Mouse (Mus musculus) CD4-positive helper T cell, adult 2 months (primary cell): Measurements from ENCODE around the gene Atxn1.
A peak's percentile ranks its signal among the peaks of the same experiment; 100 is the strongest.

Experiments used
- DNase-seq: peaks from one replicate; pipeline ENCODE4 v3.0.0-alpha.2; 2012; ENCODE audit warnings: low read depth, missing footprints, low spot score

Atxn1 gene

GRCm38 (mm10) chr13:45633918-45634317, 330.9 kb downstream of the Atxn1 start:
- no peak for DNase-seq

DNA sequence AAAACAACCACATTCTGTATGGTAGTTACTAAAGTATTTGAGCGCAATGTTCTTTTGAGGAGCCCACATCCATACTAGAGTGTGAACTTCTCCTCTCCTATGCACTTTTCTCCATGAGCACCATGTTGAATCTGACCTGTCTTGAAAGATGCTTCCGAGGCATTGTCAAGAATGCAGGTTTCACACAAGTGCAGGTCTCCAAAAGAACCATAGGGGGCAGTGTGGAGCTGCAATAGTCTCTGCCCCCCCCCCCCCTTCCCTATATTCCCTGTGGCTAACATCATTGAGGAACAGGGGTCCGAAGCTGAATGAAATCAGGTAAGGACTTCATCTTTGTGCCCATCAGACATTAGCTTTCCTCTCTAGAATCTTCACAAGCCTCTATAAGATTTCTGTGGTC, 332.7 kb downstream of the Atxn1 start:
- DNase-seq, result no peak

- DNase-seq, result no peak
Measured at GRCm38 (mm10) chr13:45630518-45631290, 334.1 kb downstream of the Atxn1 start.

DNA sequence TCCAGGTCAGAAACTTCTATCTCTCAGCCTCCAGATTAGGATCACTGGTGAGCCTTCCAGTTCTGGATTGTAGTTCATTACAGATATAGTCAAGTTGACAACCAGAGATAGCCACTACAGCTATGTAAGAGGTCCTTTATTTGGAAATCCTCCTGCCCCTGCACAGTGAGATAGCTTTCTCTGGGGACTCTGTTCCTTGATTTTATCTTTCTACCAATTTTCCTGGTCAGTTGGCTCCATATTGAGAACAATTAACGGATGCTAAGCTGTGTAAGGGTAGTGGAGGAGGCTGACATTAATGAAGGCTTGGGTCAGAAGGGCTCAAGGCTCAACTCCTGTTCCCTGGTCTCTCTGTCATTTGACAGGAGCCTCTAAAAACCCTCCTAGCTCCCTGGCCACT, 335.1 kb downstream of the Atxn1 start:
- DNase-seq, result no peak

DNA sequence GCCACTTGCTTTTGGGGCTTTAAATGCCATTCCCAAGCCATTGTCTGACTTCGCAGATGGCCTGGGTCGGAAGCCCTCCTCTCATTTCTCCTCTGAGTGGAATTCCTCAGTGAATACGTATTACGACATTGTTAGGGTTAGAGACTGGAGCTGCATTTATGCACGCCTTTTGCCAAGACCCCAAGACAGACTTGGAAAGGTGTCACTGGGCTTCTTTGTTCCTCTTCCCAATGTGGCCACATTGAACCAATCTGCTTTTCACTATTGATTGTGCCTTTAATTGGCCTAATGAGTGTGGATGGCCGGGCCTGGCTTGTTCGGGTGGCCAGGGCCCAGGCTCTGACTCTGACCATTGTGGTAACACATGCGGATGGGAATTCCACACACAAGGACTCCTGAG, 336.5 kb downstream of the Atxn1 start:
- DNase-seq, result no peak

- DNase-seq, result no peak
Measured at GRCm38 (mm10) chr13:45627206-45627751, 337.5 kb downstream of the Atxn1 start.

GRCm38 (mm10) chr13:45625740-45626139, 339.1 kb downstream of the Atxn1 start:
- DNase-seq, result no peak

GRCm38 (mm10) chr13:45623846-45624245, 341.0 kb downstream of the Atxn1 start:
- DNase-seq, result peak; percentile 81

- no peak for DNase-seq
Measured at GRCm38 (mm10) chr13:45622871-45623546, 341.8 kb downstream of the Atxn1 start.

DNA sequence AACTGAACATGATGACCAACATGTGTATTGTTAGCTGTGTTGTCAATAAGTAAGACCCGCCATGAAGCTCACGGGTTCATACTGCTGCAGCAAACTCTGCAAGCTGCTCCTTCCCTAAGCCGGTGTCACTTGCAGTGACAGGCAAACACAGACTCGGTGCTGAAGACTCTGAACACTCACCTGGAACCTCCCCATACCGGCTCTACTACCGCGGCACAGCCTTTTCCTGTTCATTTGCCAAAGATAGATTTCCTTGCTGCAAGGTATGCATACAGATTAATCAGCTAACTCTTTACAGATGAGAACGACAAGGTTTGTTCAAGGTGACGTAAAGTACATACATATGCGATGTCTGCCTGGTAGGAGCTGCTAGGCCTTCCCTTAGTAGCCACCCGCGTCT, 344.1 kb downstream of the Atxn1 start:
- DNase-seq, result no peak

DNA sequence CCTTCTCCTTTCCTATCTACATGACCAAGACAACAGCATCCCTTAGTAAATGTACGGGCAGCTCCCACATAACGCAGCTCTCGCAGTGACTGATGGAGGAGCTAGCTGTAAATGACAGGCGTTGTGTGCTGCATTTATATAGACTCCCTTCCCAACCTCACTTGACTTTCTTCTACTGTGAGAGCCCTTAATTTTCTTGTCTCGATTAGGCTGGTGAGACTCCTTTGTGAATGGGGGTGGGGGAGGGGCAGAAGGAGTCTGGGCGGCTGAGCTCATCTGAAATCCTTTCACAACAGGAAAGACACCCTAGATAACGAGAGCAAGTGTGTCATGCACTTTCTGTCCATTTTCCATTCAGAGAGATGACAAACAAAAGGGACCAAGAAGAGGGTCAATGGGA, 344.5 kb downstream of the Atxn1 start:
- no peak for DNase-seq

GRCm38 (mm10) chr13:45617988-45618387, 346.8 kb downstream of the Atxn1 start:
- no peak for DNase-seq

GRCm38 (mm10) chr13:45614762-45615161, 350.0 kb downstream of the Atxn1 start:
- no peak for DNase-seq

GRCm38 (mm10) chr13:45613346-45613745, 351.5 kb downstream of the Atxn1 start:
- peak; percentile 35 for DNase-seq

GRCm38 (mm10) chr13:45611554-45611953, 353.3 kb downstream of the Atxn1 start:
- DNase-seq, result no peak

- DNase-seq, result no peak
Measured at GRCm38 (mm10) chr13:45609461-45609860, 355.3 kb downstream of the Atxn1 start.

DNA sequence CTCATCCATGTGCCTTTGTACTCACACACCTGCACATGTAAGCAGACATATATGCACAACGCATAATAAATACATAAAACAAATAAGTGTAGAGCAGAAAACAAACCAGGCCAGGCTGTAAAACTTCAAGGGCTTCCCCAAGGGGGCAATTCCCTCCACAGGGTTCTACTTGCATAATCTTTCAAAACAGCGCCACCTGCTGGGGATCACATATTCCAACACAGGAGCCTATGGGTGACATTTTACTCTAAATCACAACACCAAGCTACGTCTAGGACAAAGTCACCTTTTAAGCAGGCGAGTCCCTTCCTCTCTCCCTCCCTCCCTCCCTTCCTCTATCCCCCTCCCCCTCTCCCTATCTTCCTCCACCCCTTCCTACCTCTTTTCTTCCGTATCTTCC, 356.2 kb downstream of the Atxn1 start:
- DNase-seq, result no peak

- no peak for DNase-seq
Measured at GRCm38 (mm10) chr13:45607946-45608345, 356.9 kb downstream of the Atxn1 start.

GRCm38 (mm10) chr13:45603636-45604035, 361.2 kb downstream of the Atxn1 start:
- no peak for DNase-seq

- DNase-seq, result no peak
Measured at GRCm38 (mm10) chr13:45600443-45600842, 364.4 kb downstream of the Atxn1 start.

DNA sequence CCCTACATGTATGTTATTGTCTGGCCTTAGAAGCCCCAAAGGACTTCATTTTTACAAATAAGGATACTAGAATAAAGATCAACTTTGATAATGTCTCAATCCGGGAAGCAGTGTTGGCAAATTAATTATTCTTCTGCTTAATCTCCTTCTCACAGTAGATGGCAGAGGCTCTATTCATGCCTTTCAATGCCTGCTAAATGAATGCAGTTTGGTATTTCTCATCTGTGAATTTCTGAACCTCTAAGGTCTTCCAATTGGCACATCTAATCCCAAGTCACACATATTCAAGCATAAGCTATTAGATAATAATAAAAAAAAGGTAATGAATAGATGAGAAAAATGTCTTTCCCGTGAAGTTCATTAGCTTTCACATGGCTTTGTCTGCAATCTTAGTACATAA, 365.0 kb downstream of the Atxn1 start:
- no peak for DNase-seq

DNA sequence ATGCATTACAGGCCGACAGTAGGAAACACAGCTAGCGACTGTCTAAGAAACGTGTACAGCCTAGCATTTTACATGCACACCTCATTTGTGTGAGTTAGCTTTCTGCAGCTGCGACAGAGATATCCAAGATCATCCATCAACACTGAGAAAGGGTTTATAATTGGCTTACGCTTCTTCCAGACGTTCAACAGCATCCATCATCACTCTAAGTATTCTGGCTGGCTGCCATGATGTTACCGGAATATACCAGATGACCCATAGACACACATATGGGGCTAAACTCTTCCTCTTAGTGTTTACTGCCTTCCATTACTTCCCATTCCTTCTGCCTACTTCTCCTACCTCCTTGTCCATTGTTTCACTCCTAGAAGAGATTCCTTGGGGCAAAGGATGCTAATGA, 369.4 kb downstream of the Atxn1 start:
- no peak for DNase-seq

DNA sequence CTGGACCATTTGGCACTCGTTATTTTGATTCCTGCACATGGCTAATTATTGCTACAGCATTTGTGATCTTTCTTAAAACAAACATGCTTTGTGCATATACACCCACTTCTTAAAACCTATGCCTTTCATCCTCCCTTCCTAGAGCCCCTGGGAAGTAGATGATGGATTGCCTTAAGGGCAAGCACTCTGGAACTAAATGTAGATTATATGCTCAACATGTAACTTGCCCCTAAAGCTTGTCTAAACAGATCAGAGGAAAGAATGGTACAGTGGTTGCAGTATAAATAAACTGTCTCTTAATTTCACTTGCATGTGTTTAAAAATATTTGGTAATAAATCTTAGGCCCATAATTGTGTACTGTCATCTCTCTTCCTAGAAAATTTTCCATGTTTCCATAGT, 370.9 kb downstream of the Atxn1 start:
- no peak for DNase-seq
